Mouse (Mus musculus): ENCODE results near the gene Cdk2ap1.
"Not testable (repeated sequence)": the region's sequence is repeated elsewhere in the genome, so short reads cannot be mapped to it uniquely, and the experiment has no call there.

Gene Cdk2ap1

GRCm38 (mm10) chr5:124351111-124351560, 11.7 kb downstream of the Cdk2ap1 start:
- peak; percentile 83 for DNase-seq (ENCODE audit: low spot score)

- peak; percentile 19 for DNase-seq (ENCODE audit: low spot score)
Measured at GRCm38 (mm10) chr5:124350350-124350749, 12.5 kb downstream of the Cdk2ap1 start.

GRCm38 (mm10) chr5:124349196-124349595, 13.7 kb downstream of the Cdk2ap1 start:
- no peak for DNase-seq (ENCODE audit: low spot score)

- no peak for DNase-seq (ENCODE audit: low spot score)
Measured at GRCm38 (mm10) chr5:124342897-124343296, 20.0 kb downstream of the Cdk2ap1 start.

- DNase-seq (ENCODE audit: low spot score), result not testable (repeated sequence)
Measured at GRCm38 (mm10) chr5:124341753-124342339, 21.0 kb downstream of the Cdk2ap1 start.

- DNase-seq (ENCODE audit: low spot score), result no peak
Measured at GRCm38 (mm10) chr5:124338791-124339190, 24.1 kb downstream of the Cdk2ap1 start.

GRCm38 (mm10) chr5:124337909-124338308, 25.0 kb downstream of the Cdk2ap1 start:
- no peak for DNase-seq (ENCODE audit: low spot score)

- DNase-seq (ENCODE audit: low spot score), result no peak
Measured at GRCm38 (mm10) chr5:124337103-124337502, 25.8 kb downstream of the Cdk2ap1 start.

GRCm38 (mm10) chr5:124334392-124334791, 28.5 kb downstream of the Cdk2ap1 start:
- DNase-seq (ENCODE audit: low spot score), result no peak

GRCm38 (mm10) chr5:124330086-124330485, 32.8 kb downstream of the Cdk2ap1 start:
- no peak for DNase-seq (ENCODE audit: low spot score)

- peak; percentile 100 for DNase-seq (ENCODE audit: low spot score)
Measured at GRCm38 (mm10) chr5:124327510-124328364, 35.1 kb downstream of the Cdk2ap1 start, which contains the start of the genes Mphosph9 and 2810006K23Rik. Mphosph9 (minus strand) TSS chr5:124327972. 2810006K23Rik (plus strand) TSS chr5:124328089.

- DNase-seq (ENCODE audit: low spot score), result peak; percentile 17
Measured at GRCm38 (mm10) chr5:124326829-124327228, 36.1 kb downstream of the Cdk2ap1 start.

- no peak for DNase-seq (ENCODE audit: low spot score)
Measured at GRCm38 (mm10) chr5:124317648-124318047, 45.2 kb downstream of the Cdk2ap1 start.

- DNase-seq (ENCODE audit: low spot score), result no peak
Measured at GRCm38 (mm10) chr5:124315941-124316340, 46.9 kb downstream of the Cdk2ap1 start.

- DNase-seq (ENCODE audit: low spot score), result no peak
Measured at GRCm38 (mm10) chr5:124315498-124315897, 47.4 kb downstream of the Cdk2ap1 start.

- no peak for DNase-seq (ENCODE audit: low spot score)
Measured at GRCm38 (mm10) chr5:124310091-124310490, 52.8 kb downstream of the Cdk2ap1 start.

- no peak for DNase-seq (ENCODE audit: low spot score)
Measured at GRCm38 (mm10) chr5:124309155-124309554, 53.7 kb downstream of the Cdk2ap1 start.

GRCm38 (mm10) chr5:124302853-124303252, 60.0 kb downstream of the Cdk2ap1 start:
- DNase-seq (ENCODE audit: low spot score), result peak; percentile 27

GRCm38 (mm10) chr5:124300132-124300531, 62.8 kb downstream of the Cdk2ap1 start:
- no peak for DNase-seq (ENCODE audit: low spot score)

GRCm38 (mm10) chr5:124299307-124299706, 63.6 kb downstream of the Cdk2ap1 start:
- peak; percentile 41 for DNase-seq (ENCODE audit: low spot score)

- no peak for DNase-seq (ENCODE audit: low spot score)
Measured at GRCm38 (mm10) chr5:124296475-124296874, 66.4 kb downstream of the Cdk2ap1 start.

Measured in adipocyte (in vitro differentiated cells).